Mouse (Mus musculus): ENCODE measurements around the gene Nacc2.

Nacc2 gene

GRCm38 (mm10) chr2:26099851-26100250 lies 23.2 kb downstream of the Nacc2 start:
- no peak for DNase-seq (ENCODE audit: low read depth, low spot score)

GRCm38 (mm10) chr2:26099260-26099659 lies 23.8 kb downstream of the Nacc2 start:
- no peak for DNase-seq (ENCODE audit: low read depth, low spot score)

GRCm38 (mm10) chr2:26093897-26094296 lies 29.1 kb downstream of the Nacc2 start:
- no peak for DNase-seq (ENCODE audit: low read depth, low spot score)

- DNase-seq (ENCODE audit: low read depth, low spot score), result peak; percentile 61
Observed at GRCm38 (mm10) chr2:26091771-26092393, 31.1 kb downstream of the Nacc2 start.

- peak; percentile 75 for DNase-seq (ENCODE audit: low read depth, low spot score)
Observed at GRCm38 (mm10) chr2:26090876-26091770, 31.9 kb downstream of the Nacc2 start.

- no peak for DNase-seq (ENCODE audit: low read depth, low spot score)
Observed at GRCm38 (mm10) chr2:26089005-26089404, 34.0 kb downstream of the Nacc2 start.

GRCm38 (mm10) chr2:26086926-26087600 lies 36.0 kb downstream of the Nacc2 start:
- no peak for DNase-seq (ENCODE audit: low read depth, low spot score)

- no peak for DNase-seq (ENCODE audit: low read depth, low spot score)
Observed at GRCm38 (mm10) chr2:26086505-26086904, 36.5 kb downstream of the Nacc2 start.

- no peak for DNase-seq (ENCODE audit: low read depth, low spot score)
Observed at GRCm38 (mm10) chr2:26082883-26083282, 40.1 kb downstream of the Nacc2 start.

- no peak for DNase-seq (ENCODE audit: low read depth, low spot score)
Observed at GRCm38 (mm10) chr2:26080830-26081229, 42.2 kb downstream of the Nacc2 start.

- DNase-seq (ENCODE audit: low read depth, low spot score), result peak; percentile 66
Observed at GRCm38 (mm10) chr2:26079409-26079808, 43.6 kb downstream of the Nacc2 start.

- no peak for DNase-seq (ENCODE audit: low read depth, low spot score)
Observed at GRCm38 (mm10) chr2:26077068-26077467, 46.0 kb downstream of the Nacc2 start.

GRCm38 (mm10) chr2:26076121-26076520 lies 46.9 kb downstream of the Nacc2 start:
- peak; percentile 55 for DNase-seq (ENCODE audit: low read depth, low spot score)

GRCm38 (mm10) chr2:26074551-26074950 lies 48.5 kb downstream of the Nacc2 start:
- DNase-seq (ENCODE audit: low read depth, low spot score), result no peak

GRCm38 (mm10) chr2:26068592-26068991 lies 54.4 kb downstream of the Nacc2 start:
- DNase-seq (ENCODE audit: low read depth, low spot score), result no peak

- peak; percentile 34 for DNase-seq (ENCODE audit: low read depth, low spot score)
Observed at GRCm38 (mm10) chr2:26068175-26068574, 54.8 kb downstream of the Nacc2 start.

GRCm38 (mm10) chr2:26066527-26066926 lies 56.5 kb downstream of the Nacc2 start:
- no peak for DNase-seq (ENCODE audit: low read depth, low spot score)

- DNase-seq (ENCODE audit: low read depth, low spot score), result no peak
Observed at GRCm38 (mm10) chr2:26062742-26063427, 60.1 kb downstream of the Nacc2 start.

- no peak for DNase-seq (ENCODE audit: low read depth, low spot score)
Observed at GRCm38 (mm10) chr2:26062241-26062640, 60.8 kb downstream of the Nacc2 start.

- DNase-seq (ENCODE audit: low read depth, low spot score), result no peak
Observed at GRCm38 (mm10) chr2:26061018-26061666, 61.9 kb downstream of the Nacc2 start.

GRCm38 (mm10) chr2:26057053-26057452 lies 66.0 kb downstream of the Nacc2 start:
- no peak for DNase-seq (ENCODE audit: low read depth, low spot score)

All from ZHBTc4 (cell line).